Mouse (Mus musculus): ENCODE data around the gene Gm21833. TPM values are rescaled to one million over a fixed set of nuclear protein-coding genes. Genes with fewer than 3 reads are reported as not detected.
"Not testable (repeated sequence)": the region's sequence is repeated elsewhere in the genome, so short reads cannot be mapped to it uniquely, and the experiment has no call there.

Gene Gm21833
- total RNA-seq (2022) = not detected

DNA sequence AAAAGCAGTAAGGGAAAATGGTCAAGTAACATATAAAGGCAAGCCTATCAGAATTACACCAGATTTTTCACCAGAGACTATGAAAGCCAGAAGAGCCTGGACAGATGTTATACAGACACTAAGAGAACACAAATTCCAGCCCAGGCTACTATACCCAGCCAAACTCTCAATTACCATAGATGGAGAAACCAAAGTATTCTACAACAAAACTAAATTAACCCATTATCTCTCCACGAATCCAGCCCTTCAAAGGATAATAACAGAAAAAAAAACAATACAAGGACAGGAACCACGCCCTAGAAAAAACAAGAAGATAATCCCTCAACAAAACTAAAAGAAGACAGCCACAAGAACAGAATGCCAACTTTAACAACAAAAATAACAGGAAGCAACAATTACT, at the start of gene Gm21833:
Gene Gm21833 (plus strand): TSS at position 301 of the 400 bp plus-strand sequence.
- DNase-seq (ENCODE audit: low spot score in 2 of 2) = not testable (repeated sequence)

DNA sequence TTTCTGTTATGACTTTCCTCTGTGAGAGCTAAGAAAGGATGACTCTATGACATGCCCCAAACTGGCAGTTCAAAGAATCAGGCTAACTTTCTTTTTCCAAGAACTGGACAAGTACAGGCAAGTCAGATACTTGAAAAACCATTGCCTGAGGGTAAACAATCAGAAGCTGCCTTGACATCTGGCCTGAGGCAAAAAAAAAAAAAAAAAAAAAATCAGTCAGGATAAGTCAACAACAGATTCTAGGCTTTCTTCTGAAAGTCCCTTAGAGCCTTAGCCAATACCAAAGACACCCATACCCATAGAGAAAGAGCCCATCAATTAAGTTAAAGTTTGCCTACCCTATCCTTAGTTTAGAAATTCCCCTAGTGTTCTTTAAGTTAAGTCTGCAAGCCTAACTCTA, 38.7 kb upstream of the Gm21833 start:
- no peak for DNase-seq (ENCODE audit: low spot score in 2 of 2)

DNA sequence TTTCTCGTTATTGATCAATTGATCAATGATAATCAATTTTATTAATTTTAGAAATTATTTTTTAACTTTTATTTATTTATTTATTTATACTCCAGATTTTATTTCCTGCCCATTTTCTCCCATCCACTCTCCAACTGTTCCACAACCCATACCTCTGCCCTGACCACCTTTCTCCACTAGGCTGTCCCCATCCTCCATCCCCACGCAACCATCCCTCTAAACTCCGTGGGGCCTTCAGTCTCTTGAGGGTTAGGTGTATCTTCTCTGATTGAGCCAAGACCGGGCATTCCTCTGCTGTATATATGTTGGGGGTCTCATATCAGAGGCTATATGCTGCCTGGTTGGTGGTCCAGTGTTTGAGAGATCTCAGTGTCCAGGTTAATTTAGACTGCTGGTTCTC, 31.7 kb upstream of the Gm21833 start:
- no peak for DNase-seq (ENCODE audit: low spot score in 2 of 2)

DNA sequence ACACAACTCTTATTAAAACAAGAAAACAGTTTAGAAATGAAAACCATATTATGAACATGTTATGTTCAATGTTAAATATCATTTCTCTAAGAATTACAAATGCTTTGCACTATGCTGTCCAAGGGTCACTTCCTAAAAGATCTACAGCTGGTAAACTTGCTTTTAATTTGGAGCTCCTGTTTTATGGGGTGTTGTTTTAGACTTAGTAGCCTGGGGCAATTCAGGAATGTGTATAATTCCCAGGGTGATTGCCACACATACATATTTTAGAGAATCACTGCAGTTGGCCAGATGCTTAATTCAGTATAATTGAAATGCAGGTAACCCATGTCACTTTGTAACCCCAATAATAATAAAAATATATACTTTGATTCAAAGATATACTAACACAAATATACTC, 12.9 kb upstream of the Gm21833 start:
- no peak for DNase-seq (ENCODE audit: low spot score in 2 of 2)

DNA sequence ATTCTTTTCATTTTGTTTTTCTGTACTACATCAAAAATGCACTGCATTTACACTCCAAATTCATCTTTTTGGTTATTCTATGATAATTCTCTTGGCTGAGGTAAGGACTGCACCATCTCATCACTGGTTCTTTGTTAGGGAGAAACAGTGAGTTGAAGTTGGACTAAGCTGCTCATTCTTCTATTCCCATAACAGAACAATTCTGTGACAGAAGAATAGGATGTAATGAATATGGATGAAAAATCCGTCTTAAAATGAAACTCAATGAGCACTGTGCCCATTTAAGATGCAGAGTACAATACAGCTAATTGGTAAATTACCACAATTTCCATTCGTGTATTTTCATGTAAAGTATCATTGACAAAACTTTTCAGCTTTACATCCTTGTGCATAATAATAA, 11.6 kb upstream of the Gm21833 start:
- no peak for DNase-seq (ENCODE audit: low spot score in 2 of 2)

DNA sequence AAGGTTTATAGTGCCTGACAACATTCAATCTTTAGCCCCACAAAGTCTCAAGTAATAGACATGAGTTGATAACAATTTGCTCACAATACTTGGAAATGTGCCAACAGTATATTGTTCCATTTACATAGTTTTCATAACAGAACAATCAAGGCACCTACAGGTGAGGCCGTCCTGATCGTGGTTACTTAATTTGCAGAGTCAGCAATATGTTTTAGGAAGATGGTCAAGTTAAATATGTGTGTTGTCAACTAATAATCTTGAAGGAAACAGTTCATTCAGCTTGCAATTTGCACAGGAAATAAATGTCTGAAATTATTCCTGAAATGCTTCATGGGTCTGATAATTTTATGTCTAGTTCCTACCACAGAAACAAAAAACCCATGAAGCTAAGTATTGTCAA, 27.6 kb downstream of the Gm21833 start:
- no peak for DNase-seq (ENCODE audit: low spot score in 2 of 2)

DNA sequence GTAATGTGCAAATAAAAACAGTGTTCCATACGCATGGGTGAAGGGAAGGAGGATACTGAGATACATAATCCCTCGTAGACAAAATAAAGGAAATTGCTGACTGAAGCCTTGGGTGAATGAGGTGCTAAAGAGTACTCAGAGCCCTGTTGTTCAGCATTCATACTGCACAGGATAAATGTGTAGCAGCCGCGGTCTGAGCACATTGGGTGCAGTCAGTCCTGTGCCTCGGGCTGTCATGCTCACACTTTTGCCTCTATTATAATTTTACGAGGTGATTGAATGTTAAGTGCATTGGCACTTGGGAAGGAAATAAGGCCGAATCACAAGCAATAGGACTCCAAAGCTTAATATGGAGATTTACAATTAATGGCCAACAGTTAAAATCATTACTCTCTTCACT, 36.4 kb downstream of the Gm21833 start:
- DNase-seq (ENCODE audit: low spot score in 2 of 2) = no peak
